Mouse (Mus musculus) c-Kit-negative CD71-positive TER-119-positive erythroid progenitor cells, embryonic 14.5 days (primary cell): Measurements from ENCODE around the gene Olfr1249.
"Not testable (repeated sequence)": the region's sequence is repeated elsewhere in the genome, so short reads cannot be mapped to it uniquely, and the experiment has no call there.

Experiments used
- DNase-seq: peaks from one replicate; pipeline ENCODE4 v3.0.0-alpha.2; 2013; ENCODE audit warnings: low read depth, low spot score

The Olfr1249 gene

GRCm38 (mm10) chr2:89634883-89635282 lies at the start of gene Olfr1249:
Gene Olfr1249, minus strand, starts transcription at chr2:89634983.
- DNase-seq: no peak

- no peak for DNase-seq
These were observed 37.1 kb upstream of the Olfr1249 start, which contains the start of gene Olfr1251 for GRCm38 (mm10) chr2:89671836-89672235. Gene Olfr1251, minus strand, starts transcription at chr2:89671936.

GRCm38 (mm10) chr2:89661367-89661766 lies 26.6 kb upstream of the Olfr1249 start, which contains the start of gene Olfr1250:
Gene Olfr1250, minus strand, starts transcription at chr2:89661467.
- no peak for DNase-seq

GRCm38 (mm10) chr2:89618145-89618544 lies 16.6 kb downstream of the Olfr1249 start, which contains the start of gene Olfr1248:
Gene Olfr1248, minus strand, starts transcription at chr2:89618245.
- not testable (repeated sequence) for DNase-seq

GRCm38 (mm10) chr2:89614030-89614429 lies 20.8 kb downstream of the Olfr1249 start, which contains the start of gene Olfr1247:
Gene Olfr1247, minus strand, starts transcription at chr2:89614130.
- DNase-seq: no peak

- no peak for DNase-seq
These were observed 41.7 kb downstream of the Olfr1249 start, which contains the start of gene Olfr1246 for GRCm38 (mm10) chr2:89593057-89593456. Gene Olfr1246, minus strand, starts transcription at chr2:89593157.
